Mouse (Mus musculus) liver (tissue): Measurements from ENCODE around the gene Snx10.
"Not testable (repeated sequence)": the region's sequence is repeated elsewhere in the genome, so short reads cannot be mapped to it uniquely, and the experiment has no call there.

ENCODE experiments used
- DNase-seq: peaks from one replicate; pipeline ENCODE4 v3.0.0-alpha.2; 2020; ENCODE audit warnings: mixed read lengths

Gene Snx10

DNA sequence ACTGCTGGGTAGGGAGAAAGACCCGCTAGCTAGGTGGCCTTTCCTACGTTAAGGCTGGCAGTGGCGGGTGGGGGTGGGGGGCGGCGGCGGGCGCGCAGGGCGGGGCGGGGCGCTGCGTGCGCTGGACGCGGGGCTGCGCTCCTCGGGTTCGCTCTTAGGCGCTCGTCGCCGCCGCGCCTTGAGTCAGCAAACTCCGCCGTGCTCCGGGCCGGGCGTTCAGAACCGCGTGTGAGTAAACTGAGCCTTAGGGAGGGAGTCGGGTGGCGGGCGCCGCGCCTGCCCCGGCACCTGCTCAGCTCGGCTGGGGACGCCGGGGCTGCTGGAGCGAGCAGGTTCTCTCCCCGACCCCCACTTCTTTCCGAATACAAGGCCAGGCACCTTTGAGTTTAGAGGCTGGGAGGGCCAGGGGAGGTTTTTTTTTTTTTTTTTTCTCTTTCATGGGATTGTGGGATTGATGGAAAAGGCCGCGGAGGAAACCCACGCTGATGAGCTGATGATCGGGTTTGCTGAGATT lies at the start of gene Snx10:
Gene Snx10, plus strand, starts transcription at position 95 of the 514 bp plus-strand sequence.
- DNase-seq = peak; percentile 25

DNA sequence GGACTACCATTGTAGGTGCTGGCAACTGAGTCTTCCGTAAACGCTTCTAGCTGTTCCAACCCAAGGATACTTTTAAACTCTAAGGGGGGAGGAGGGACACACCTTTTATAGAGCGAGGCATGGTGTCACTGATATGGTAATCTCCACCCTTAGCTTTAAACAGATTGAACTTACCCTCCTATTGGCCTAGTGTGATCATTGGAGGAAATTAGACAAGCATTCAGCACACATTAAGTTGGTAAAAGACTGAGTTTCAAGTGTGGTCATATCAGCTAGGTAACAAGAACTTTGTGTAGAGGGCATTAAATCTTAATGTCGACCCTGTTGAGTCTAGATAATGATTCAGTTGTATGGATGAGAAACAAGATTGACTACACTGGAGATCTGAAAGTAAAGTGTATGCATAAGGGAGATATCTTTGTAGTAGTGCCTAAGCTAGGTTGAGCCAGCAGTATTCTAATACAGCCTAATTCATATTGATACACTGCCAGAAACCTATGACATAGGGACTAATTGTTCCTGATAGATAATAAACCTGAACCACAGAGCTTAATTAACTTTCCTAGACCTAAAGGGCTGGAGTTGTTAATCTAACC lies 44.5 kb upstream of the Snx10 start:
- no peak for DNase-seq

DNA sequence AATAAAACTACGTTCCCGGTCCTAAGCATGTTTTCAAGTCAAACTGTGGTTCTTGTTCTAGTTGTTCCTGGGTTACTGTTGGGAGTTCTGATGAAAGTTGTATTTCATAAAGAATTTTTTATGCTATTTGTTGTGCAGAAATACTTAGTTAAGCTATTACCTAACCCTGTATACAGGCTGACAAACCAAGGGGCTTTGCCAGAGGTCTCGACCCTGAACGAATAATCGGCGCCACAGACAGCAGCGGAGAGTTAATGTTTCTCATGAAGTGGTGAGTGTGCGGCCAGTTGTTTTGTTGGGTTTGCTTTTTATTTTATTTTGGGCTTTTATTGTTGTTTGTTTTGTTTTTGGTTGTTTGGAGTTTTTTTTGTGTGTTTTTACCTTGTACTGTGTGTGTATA lies 42.2 kb upstream of the Snx10 start:
- no peak for DNase-seq

DNA sequence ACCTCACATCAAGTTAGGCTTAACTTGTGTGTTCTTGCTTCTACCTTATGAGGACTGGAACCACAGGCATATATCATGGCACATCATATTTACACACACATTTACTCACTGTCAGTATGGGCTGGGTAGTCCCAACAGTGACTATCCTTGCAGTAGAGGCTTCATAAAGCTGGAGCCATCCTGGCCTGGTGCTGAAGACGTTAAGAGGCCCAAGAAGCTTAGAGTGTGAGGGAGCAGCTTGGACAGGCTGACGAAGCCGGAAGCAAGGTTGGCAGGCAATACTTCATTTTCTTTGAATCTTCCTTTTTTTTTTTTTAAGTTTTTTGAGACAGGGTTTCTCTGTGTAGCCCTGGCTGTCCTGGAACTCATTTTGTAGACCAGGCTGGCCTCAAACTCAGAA lies 39.8 kb upstream of the Snx10 start:
- DNase-seq = no peak

DNA sequence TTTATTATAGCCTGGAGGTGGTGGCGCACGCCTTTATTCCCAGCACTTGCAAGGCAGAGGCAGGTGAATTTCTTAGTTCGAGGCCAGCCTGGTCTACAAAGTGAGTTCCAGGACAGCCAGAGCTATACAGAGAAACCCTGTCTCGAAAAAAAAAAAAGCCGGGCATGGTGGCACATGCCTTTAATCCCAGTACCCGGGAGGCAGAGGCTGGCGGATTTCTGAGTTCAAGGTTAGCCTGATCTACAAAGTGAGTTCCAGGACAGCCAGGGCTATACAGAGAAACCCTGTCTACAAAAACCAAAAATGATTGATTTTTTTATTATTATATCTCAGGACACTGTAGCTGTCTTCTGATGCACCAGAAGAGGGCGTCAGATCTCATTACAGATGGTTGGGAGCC lies 39.1 kb upstream of the Snx10 start:
- not testable (repeated sequence) for DNase-seq

DNA sequence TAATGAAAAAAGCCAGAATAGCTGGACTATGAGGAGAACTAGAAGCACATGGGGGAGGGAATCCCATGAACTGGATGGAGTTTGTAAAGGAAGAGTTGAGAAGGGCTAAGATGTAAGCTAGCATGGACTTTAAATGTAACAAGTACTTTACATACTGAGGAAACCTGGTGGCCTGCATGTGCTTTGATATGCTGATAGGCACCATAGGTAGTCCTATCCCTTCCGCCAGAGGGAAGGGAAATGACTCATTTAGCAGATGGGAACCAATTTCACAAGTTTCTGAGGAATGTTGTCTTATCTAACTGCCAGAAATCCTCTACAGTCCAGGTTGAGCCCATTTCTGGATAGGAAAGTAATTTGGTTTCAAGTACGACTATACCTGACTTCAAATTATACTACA lies 38.1 kb upstream of the Snx10 start:
- DNase-seq = no peak

DNA sequence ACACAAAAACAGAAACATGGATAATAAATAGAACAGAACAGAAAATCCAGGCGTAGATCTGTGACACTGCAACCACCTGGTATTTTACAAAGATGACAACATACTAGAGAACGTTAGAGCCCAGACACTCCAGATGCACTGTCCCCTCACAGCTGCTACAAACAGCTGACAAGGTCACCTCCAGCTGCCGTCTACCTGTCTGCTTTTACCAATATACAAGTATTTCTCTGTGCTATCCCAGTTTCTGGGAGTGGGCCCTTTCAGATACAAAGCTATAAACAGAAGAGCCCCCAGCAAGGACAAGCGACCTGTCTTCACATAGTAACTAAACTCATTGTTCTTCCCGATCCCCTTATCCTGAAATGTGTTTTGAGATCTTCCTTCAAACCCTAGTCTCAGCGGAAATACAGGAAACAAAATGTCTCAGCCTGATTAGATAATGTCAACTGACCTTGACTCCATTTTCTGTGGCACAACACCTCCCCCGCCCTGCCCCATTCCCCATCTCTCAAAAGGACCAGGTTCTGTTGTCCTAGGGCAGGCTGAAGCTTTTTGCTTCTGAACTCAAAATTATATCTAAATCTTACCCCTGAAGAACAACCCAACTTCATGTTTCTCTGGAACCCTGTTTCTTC lies 37.5 kb upstream of the Snx10 start:
- DNase-seq = no peak

DNA sequence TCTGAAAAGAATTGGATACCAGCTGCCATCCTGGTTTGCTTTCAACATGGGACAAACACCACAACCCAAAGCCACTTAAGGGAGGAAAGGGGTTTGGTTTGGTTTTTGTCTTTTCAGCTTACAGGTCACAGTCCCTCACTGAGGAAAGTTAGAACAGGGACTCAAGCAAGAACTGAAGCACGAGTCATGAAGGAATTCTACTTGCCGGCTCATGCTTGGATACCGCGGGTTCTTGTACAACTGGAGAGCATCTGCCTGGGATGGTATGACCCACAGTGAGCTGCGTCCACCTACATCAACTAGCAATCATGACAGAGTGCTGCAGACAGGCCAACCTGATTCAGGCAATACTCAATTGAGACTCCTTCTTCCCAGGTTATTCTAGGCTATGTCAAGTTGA lies 37.0 kb upstream of the Snx10 start:
- DNase-seq = no peak

DNA sequence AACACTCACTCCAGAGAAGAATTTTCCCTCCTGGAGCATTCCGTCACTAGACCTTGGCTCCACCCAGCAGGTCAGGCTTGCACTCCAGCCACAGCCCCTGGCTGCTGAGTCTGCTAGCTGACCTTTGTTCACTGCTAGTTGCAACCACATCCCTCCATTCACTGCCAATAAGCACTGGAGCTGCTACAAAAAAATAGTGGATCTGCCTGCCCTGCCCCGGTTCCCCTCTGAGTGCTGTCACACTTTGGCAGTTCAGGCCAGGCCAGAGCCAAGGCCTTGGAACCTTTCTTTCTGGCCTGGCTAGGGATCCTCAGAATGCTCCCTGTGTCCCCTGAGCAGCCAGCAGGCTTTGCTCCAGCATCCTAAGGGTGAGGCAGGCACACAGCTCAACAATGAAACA lies 33.9 kb upstream of the Snx10 start:
- DNase-seq = peak; percentile 29

DNA sequence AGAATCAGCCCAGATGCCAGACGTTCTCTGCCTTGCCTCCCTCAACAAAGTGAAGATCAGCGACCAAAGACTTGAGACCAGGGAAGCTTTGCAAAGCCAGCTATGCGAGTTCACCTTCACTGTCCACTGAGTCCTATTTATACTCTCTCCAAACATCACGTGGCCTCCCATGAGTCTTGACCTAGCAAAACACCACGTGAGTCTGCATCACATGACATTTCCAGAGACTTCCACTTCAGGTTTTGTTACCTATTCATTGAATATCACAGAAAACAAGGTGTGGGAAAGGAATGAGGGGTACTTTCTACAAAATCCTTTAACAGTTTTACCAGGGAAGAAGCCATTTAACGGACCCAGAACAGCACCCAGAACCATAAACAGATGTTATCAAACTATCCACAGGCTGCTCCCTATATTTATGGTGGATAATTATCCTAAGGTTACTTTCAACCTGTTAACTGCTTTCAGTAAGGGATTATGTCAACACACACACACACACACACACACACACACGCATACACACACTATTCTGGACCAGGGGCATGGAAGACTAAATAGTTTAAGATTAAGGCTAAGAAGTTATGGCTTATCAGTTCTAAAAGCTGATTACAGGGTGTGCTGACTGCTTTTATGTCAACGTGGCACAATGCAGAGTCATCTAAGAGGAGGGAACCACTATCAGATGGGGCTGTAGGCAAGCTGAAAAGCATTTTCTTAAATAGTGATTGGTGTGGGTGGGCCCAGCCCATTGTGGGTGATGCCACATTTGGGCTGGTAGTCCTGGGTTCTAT lies 26.2 kb upstream of the Snx10 start:
- no peak for DNase-seq

DNA sequence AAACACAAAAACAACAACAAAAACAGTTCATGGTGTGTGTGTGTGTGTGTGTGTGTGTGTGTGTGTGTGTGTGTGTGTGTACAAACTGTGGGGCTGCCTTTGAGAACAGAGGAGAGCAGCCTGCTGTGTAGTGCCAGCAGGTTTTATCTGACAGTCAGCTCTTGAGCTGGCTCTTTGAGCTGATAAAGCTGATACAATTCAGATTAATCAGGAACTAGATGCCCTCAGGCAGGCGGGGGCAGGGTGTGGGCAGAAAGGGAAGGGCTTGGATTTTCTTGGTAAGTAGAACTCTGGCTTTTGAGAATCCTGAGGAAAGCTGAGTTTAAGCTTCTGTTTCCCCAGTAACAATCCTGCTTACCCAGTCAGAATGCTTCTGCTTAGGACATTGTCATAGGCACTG lies 18.0 kb upstream of the Snx10 start:
- no peak for DNase-seq

DNA sequence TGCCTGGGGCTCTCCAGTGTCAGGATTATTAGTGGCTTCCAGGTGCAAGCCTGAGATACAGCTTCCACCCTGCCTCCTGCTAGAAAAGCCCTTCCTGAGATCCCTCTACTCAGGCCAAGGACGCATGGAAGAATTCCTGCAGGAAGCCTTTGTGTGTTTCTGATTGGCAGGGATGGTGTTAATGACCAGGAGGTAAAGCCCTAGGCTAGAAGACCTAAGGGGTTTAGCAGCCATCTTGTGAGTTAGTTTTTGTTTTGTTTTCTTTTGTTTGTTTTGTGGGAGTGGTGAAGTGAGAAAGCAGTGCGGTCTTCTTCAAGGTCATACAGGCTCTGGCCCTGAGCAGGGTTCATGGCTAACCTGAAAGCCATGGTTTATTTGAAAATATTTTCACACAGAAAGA lies 16.1 kb upstream of the Snx10 start:
- DNase-seq = no peak

DNA sequence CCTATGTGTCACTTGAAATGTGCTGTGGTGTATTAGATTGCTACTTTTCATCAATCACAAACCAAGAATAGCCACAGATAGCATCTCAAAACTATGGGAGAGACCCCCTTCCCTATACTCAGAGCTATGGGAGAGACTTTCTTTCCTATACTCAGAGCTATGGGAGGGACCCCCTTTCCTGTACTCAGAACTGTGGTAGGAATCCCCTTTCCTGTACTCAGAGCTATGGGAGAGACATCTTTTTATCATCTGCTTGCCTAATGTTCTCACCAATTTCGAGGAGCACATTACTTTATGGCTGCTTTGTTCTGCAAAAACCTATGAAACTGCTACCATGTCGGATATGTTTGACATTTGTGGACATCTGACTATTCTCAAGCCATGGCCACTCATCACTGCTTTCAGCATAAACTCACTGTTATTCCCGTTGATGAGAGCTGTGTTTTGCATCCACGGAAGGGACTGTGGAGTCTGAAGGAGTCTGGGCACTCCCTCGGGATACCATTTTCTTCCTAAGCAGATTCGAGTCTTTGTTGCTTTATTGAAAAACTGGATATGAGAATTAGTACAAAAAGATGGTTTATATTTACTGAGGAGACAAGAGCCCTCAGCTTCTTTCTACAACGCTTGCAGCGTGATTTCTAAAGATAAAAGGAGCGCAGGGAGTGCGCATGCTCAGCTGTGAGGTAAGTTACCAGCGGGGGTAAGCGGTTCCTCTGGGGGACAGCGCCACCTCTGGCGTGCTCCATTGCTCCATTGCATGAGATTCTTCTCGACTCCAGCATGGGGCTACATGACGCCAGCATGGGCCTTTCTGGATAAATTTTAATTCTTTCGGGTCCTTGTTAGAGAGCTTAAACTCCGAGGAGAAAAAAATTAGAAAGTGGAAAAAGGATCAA lies 14.7 kb upstream of the Snx10 start:
- DNase-seq = peak; percentile 83

DNA sequence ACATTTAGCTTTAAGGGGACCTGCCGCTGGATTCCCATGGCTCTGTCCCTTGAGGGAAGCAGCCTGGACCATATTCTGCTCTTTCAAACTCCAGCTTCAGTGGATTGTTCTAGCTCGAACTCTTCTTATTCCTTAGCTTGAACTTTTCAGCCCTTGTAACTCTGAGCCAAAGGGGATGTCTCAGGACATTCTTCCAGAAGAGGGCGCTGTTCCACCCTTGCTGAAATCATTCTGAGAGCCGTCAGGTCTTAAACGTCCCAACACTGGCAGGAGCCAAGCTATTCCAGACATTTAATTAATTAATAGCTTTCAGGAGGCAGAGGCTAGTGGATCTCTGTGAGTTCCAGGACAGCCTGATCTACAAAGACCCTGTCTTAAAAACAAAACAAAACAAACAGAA lies 13.6 kb upstream of the Snx10 start:
- peak; percentile 55 for DNase-seq

DNA sequence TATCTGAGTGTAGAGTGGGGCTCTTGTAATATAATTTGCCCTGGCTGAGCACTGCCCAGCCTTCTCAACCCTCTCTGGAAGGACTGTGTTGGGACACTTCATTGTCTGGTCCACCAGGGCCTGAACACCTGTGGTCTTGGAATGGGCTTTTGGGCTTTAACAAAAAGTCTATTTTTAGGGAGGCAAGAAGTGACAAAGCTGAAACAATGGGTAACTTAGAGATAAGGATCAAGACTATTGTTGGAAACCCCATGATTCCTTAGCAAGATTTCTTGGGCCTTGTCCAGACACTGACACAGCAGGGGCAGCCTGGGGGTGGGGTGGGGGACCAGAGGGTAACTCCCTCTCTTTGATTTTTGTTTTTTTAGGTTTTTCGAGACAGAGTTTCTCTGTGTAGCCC lies 12.8 kb upstream of the Snx10 start:
- no peak for DNase-seq

DNA sequence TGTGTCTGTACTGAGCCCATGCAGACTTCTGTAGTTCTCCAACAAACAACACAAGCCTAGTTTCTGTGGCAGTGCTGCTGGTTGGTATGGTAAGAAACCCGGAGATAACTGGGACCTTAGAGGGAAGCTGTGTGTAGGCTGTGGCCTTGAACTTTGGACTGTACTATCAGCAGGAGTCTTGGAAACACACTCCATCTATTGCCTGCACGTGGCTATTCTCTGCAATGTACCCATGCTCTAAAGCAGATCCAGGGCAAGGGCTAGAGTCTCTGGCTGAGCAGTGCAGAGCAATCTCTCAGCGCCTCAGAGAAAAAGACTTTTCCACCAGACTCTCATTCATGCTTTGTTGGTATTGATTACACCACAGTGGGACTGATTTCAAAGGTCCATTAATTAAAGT lies 10.0 kb upstream of the Snx10 start:
- no peak for DNase-seq

DNA sequence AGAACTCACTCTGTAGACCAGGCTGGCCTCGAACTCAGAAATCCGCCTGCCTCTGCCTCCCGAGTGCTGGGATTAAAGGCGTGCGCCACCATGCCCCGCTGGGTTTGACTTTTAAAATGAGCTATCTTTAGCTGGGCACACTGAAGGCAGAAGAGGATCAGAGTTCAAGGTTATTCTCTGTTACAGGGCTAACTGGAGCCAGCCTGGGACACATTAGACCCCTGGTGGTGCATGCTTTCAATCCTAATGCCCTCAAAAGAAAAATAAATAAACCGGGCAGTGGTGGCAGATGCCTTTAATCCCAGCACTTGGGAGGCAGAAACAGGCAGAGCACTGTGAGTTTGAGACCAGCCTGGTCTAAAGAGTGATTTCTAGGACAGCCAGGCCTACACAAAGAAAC lies 8.8 kb upstream of the Snx10 start:
- DNase-seq = no peak

DNA sequence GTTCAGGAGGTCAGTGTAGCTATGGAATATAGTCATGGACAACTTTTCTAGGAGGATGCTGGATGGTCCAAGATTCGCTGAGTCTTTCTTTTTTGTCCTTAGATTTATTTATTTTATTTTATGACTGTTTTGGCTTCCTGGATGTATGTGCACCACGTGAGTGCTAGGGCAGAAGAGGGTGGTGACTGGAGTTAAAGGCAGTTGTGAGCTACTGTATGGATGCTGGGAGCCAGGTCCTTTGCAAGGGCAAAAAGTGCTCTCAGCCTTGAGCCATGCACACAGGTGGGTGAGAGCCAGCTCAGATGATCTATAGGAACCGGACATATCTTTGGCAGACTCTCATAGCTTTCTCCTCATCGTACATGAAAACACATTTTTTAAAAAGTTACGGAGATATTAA lies 391 bp upstream of the Snx10 start:
- DNase-seq = no peak

DNA sequence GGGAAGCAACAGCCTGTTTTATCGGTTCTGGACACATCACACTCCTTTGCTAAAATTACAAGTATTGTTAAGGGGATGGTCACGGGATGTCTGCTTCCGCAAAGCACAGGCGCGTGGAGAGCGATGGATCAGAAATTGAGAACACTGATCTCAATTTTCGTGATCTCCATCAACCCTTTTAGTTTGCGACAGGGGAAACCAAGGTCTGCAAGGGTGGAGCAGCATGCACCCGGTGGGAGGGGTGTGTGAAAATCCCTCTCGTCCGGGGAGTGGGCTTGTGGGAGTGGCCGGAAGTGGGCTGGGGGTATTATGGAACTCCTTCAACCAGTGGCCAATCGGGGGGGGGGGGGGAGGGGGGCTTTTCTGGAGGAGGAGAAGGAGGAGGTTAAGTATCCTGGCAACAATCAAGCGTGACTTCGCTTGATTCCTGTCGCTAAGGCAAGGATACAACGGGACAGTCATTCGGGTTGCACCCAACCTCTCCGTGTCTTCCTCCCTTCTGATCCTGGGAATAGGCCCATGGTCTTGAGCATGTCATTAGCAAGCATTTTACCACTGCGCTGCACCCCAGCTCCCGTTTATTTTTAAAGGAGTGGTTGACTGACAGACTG lies 725 bp downstream of the Snx10 start:
- peak; percentile 48 for DNase-seq

DNA sequence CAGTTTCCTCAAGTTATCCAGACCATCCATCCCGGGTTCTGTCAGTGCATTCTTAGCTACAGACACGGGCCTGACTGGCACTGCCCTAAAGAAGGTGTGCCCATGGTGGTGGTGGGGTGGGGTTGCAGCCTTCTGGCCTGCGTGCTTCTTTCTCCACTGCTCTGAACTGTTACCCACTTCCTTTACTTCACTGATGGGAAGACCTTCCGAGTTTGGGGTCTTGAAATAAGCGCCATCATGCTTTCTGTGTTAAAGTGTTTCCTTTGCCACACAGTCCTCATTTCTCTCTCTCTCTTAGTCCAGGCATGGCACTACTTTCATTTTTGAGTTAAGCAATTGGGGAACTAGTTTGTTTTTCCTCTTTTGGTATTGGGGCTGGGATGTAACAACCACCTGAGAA lies 1.3 kb downstream of the Snx10 start:
- DNase-seq = no peak

DNA sequence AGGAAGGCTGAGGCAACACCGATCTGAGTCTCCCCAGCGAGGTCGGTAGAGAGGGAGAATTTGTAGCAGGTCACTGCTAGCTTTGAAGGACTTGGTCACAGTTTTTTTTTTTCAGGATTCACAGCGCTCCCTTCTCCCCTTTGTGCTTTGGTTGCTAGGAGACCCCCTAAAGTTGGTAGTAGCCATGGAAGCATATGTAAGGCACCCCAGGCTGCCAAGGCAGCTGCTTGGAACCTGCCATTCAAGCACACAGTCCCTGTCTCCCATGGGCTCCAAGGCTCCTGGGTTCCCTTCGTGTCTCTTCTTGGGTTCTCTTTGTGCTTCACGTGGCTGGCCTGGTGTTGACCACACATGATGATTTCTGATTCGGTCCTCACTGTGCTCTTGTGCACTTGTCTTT lies 5.8 kb downstream of the Snx10 start:
- no peak for DNase-seq

DNA sequence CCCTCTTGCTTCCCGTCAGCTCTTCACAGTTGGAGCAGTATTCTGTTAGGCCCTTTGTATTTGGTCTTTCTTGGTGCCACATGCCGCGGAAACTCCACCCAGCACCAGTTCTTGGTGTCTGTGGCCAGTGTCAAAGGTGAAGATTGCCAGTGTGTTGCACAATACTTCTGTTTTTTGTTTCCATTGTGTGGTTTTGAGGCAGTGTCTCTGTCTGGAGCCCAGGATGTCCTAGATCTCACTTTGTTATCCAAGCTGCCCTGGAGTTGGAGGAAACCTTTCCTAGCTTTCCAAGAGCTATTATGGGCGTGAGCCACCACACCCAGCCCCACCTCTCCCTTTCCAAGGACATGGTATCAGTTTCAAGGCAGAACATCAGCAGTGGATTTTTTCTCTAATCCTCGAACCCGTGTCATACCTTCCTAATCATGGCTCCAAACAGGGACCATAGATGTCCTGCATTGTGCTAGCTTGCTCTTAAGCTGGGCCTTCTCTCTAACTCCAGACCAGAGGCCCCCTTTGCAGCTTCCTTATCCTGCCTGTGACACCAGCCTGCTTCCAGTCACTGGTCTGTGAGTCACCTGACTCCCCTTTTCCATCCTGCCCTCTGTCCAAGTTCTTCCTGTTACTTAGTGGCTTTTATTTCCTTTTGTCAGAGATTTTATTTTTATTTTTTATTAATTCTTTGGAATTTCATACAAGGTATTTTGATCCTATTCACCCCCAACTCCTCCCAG lies 9.9 kb downstream of the Snx10 start:
- no peak for DNase-seq
